Mouse (Mus musculus): ENCODE measurements around the gene Npw. TPM values are rescaled to one million over a fixed set of nuclear protein-coding genes. Genes with fewer than 3 reads are reported as not detected.

The Npw gene
- polyA plus RNA-seq, 1 experiment from 2014 or later: not detected

GRCm38 (mm10) chr17:24632167-24632812 is 26.0 kb downstream of the Npw start, which contains the start of the genes Tsc2 and Nthl1:
TSS of gene Tsc2 (minus strand) at chr17:24632630.
TSS of gene Nthl1 (plus strand) at chr17:24632680.
- peaks cover 29% of the 10 kb centered on the region for H3K4me1 ChIP-seq (ENCODE audit: control insufficient read depth, insufficient read depth, low read length)
- ATAC-seq (replicated peaks; ENCODE audit: extremely low read depth, insufficient read depth, low FRiP score): peak; percentile 76
- peak within 1 kb of the TSS; percentile 87 for H3K4me2 ChIP-seq (ENCODE audit: low read depth, low read length)
- H3K36me3 ChIP-seq (ENCODE audit: control insufficient read depth, insufficient read depth): peaks cover 20% of the 10 kb centered on the region
- no peaks in the 10 kb centered on the region for H3K9me3 ChIP-seq (replicated peaks; ENCODE audit: control insufficient read depth, low read length)
- 0 out of 2 replicates have a peak, but pooled peaks cover 3% of the 10 kb centered on the region for H3K27me3 ChIP-seq (ENCODE audit: control insufficient read depth, insufficient read depth, low read length)
- H3K9ac ChIP-seq (ENCODE audit: low read length): peak within 1 kb of the TSS; percentile 89
- WGBS: 1% methylated on average over 49 of the region's 51 CpGs
- peak within 1 kb of the TSS; percentile 94 for H3K27ac ChIP-seq (ENCODE audit: low read length)
- H3K4me3 ChIP-seq (ENCODE audit: low read length): peak within 1 kb of the TSS; percentile 82

- Histone ChIP-seq H3K9me3 (replicated peaks; ENCODE audit: control insufficient read depth, low read length) (no peaks in the 10 kb centered on the region), H3K4me1 (ENCODE audit: control insufficient read depth, insufficient read depth, low read length) (peaks cover 18% of the 10 kb centered on the region), H3K9ac (ENCODE audit: low read length) (no peak overlapping the region), H3K27ac (ENCODE audit: low read length) (no peak overlapping the region), H3K4me2 (ENCODE audit: low read depth, low read length) (no peak overlapping the region), H3K4me3 (ENCODE audit: low read length) (no peak overlapping the region), H3K36me3 (ENCODE audit: control insufficient read depth, insufficient read depth) (peaks cover 33% of the 10 kb centered on the region), H3K27me3 (ENCODE audit: control insufficient read depth, insufficient read depth, low read length) (0 out of 2 replicates have a peak, but pooled peaks cover 2% of the 10 kb centered on the region)
- 90% methylated on average over 14 of the region's 14 CpGs for WGBS
- ATAC-seq (replicated peaks; ENCODE audit: extremely low read depth, insufficient read depth, low FRiP score): no peak
Measured at GRCm38 (mm10) chr17:24630072-24630471, 28.2 kb downstream of the Npw start.

GRCm38 (mm10) chr17:24628646-24629045 is 29.6 kb downstream of the Npw start:
- WGBS: 29% methylated on average over 5 of the region's 5 CpGs
- Histone ChIP-seq H3K4me1 (ENCODE audit: control insufficient read depth, insufficient read depth, low read length) (peaks cover 14% of the 10 kb centered on the region), H3K36me3 (ENCODE audit: control insufficient read depth, insufficient read depth) (peaks cover 39% of the 10 kb centered on the region), H3K4me3 (ENCODE audit: low read length) (no peak overlapping the region), H3K4me2 (ENCODE audit: low read depth, low read length) (no peak overlapping the region), H3K27me3 (ENCODE audit: control insufficient read depth, insufficient read depth, low read length) (no peaks in the 10 kb centered on the region), H3K9ac (ENCODE audit: low read length) (no peak overlapping the region), H3K9me3 (replicated peaks; ENCODE audit: control insufficient read depth, low read length) (no peaks in the 10 kb centered on the region), H3K27ac (ENCODE audit: low read length) (no peak overlapping the region)
- no peak for ATAC-seq (replicated peaks; ENCODE audit: extremely low read depth, insufficient read depth, low FRiP score)

- no peak overlapping the region for H3K4me3 ChIP-seq (ENCODE audit: low read length)
- H3K9ac ChIP-seq (ENCODE audit: low read length): no peak overlapping the region
- H3K9me3 ChIP-seq (replicated peaks; ENCODE audit: control insufficient read depth, low read length): no peaks in the 10 kb centered on the region
- no peaks in the 10 kb centered on the region for H3K4me1 ChIP-seq (ENCODE audit: control insufficient read depth, insufficient read depth, low read length)
- no peak for ATAC-seq (replicated peaks; ENCODE audit: extremely low read depth, insufficient read depth, low FRiP score)
- H3K36me3 ChIP-seq (ENCODE audit: control insufficient read depth, insufficient read depth): peaks cover 59% of the 10 kb centered on the region
- no peak overlapping the region for H3K4me2 ChIP-seq (ENCODE audit: low read depth, low read length)
- no peak overlapping the region for H3K27ac ChIP-seq (ENCODE audit: low read length)
- 90% methylated on average over 8 of the region's 8 CpGs for WGBS
- no peaks in the 10 kb centered on the region for H3K27me3 ChIP-seq (ENCODE audit: control insufficient read depth, insufficient read depth, low read length)
Measured at GRCm38 (mm10) chr17:24625472-24625871, 32.8 kb downstream of the Npw start.

- H3K36me3 ChIP-seq (ENCODE audit: control insufficient read depth, insufficient read depth): peaks cover 63% of the 10 kb centered on the region
- H3K9me3 ChIP-seq (replicated peaks; ENCODE audit: control insufficient read depth, low read length): no peaks in the 10 kb centered on the region
- H3K27me3 ChIP-seq (ENCODE audit: control insufficient read depth, insufficient read depth, low read length): no peaks in the 10 kb centered on the region
- H3K4me3 ChIP-seq (ENCODE audit: low read length): no peak overlapping the region
- H3K4me2 ChIP-seq (ENCODE audit: low read depth, low read length): no peak overlapping the region
- no peak overlapping the region for H3K27ac ChIP-seq (ENCODE audit: low read length)
- ATAC-seq (replicated peaks; ENCODE audit: extremely low read depth, insufficient read depth, low FRiP score): no peak
- H3K4me1 ChIP-seq (ENCODE audit: control insufficient read depth, insufficient read depth, low read length): no peaks in the 10 kb centered on the region
- 77% methylated on average over 14 of the region's 14 CpGs for WGBS
- H3K9ac ChIP-seq (ENCODE audit: low read length): no peak overlapping the region
Measured at GRCm38 (mm10) chr17:24617561-24618194, 40.6 kb downstream of the Npw start.

- 44% methylated on average over 2 of the region's 2 CpGs for WGBS
- no peak overlapping the region for H3K27ac ChIP-seq (ENCODE audit: low read length)
- peaks cover 50% of the 10 kb centered on the region for H3K36me3 ChIP-seq (ENCODE audit: control insufficient read depth, insufficient read depth)
- no peak overlapping the region for H3K4me3 ChIP-seq (ENCODE audit: low read length)
- peaks cover 4% of the 10 kb centered on the region; the same call in 1 of the 2 replicates for H3K4me1 ChIP-seq (ENCODE audit: control insufficient read depth, insufficient read depth, low read length)
- no peaks in the 10 kb centered on the region for H3K27me3 ChIP-seq (ENCODE audit: control insufficient read depth, insufficient read depth, low read length)
- H3K4me2 ChIP-seq (ENCODE audit: low read depth, low read length): no peak overlapping the region
- no peaks in the 10 kb centered on the region for H3K9me3 ChIP-seq (replicated peaks; ENCODE audit: control insufficient read depth, low read length)
- no peak for ATAC-seq (replicated peaks; ENCODE audit: extremely low read depth, insufficient read depth, low FRiP score)
- H3K9ac ChIP-seq (ENCODE audit: low read length): no peak overlapping the region
Measured at GRCm38 (mm10) chr17:24610711-24611110, 47.5 kb downstream of the Npw start.

- no peak overlapping the region for H3K4me2 ChIP-seq (ENCODE audit: low read depth, low read length)
- no peak overlapping the region for H3K9ac ChIP-seq (ENCODE audit: low read length)
- H3K27ac ChIP-seq (ENCODE audit: low read length): no peak overlapping the region
- H3K36me3 ChIP-seq (ENCODE audit: control insufficient read depth, insufficient read depth): peaks cover 48% of the 10 kb centered on the region
- peaks cover 4% of the 10 kb centered on the region; the same call in 1 of the 2 replicates for H3K4me1 ChIP-seq (ENCODE audit: control insufficient read depth, insufficient read depth, low read length)
- no peaks in the 10 kb centered on the region for H3K27me3 ChIP-seq (ENCODE audit: control insufficient read depth, insufficient read depth, low read length)
- WGBS: 77% methylated on average over 8 of the region's 8 CpGs
- H3K4me3 ChIP-seq (ENCODE audit: low read length): no peak overlapping the region
- no peaks in the 10 kb centered on the region for H3K9me3 ChIP-seq (replicated peaks; ENCODE audit: control insufficient read depth, low read length)
- ATAC-seq (replicated peaks; ENCODE audit: extremely low read depth, insufficient read depth, low FRiP score): no peak
Measured at GRCm38 (mm10) chr17:24608874-24609273, 49.4 kb downstream of the Npw start.

GRCm38 (mm10) chr17:24608370-24608769 is 49.9 kb downstream of the Npw start:
- ATAC-seq (replicated peaks; ENCODE audit: extremely low read depth, insufficient read depth, low FRiP score): no peak
- Histone ChIP-seq H3K27ac (ENCODE audit: low read length) (no peak overlapping the region), H3K27me3 (ENCODE audit: control insufficient read depth, insufficient read depth, low read length) (no peaks in the 10 kb centered on the region), H3K4me2 (ENCODE audit: low read depth, low read length) (no peak overlapping the region), H3K4me1 (ENCODE audit: control insufficient read depth, insufficient read depth, low read length) (peaks cover 4% of the 10 kb centered on the region; the same call in 1 of the 2 replicates), H3K9me3 (replicated peaks; ENCODE audit: control insufficient read depth, low read length) (no peaks in the 10 kb centered on the region), H3K4me3 (ENCODE audit: low read length) (no peak overlapping the region), H3K9ac (ENCODE audit: low read length) (no peak overlapping the region), H3K36me3 (ENCODE audit: control insufficient read depth, insufficient read depth) (peaks cover 43% of the 10 kb centered on the region)
- 85% methylated on average over 4 of the region's 4 CpGs for WGBS
